Comparison of ENCODE assay signal across 9 mouse cellular contexts in genomic region chr4:120172050-120172684, GRCm38 (mm10). TPM values are rescaled to one million over a fixed set of nuclear protein-coding genes. Genes with fewer than 3 reads are reported as not detected.
DNase-seq lines count a peak whose midpoint lies in the region; ATAC-seq and TF ChIP-seq lines count a peak whose summit lies in the region.
"Had no signal": no experiment of that assay in that cellular context is flagged by ENCODE, and none has a peak within 500 bp of the region (broad histone marks: within the 10 kb centered on the region; RNA-seq: fewer than 3 reads in every experiment).

No protein-coding gene starts in this region.

- H3K9me3 ChIP-seq in kidney, embryonic 16.5 days (ENCODE audit: low read length) = no peaks in the 10 kb centered on the region
- no peaks in the 10 kb centered on the region for H3K9me3 ChIP-seq in heart, postnatal 0 days (replicated peaks; ENCODE audit: control insufficient read depth, low read length)

- H3K27me3 ChIP-seq in kidney, embryonic 16.5 days (ENCODE audit: insufficient read depth, low read length) = no peaks in the 10 kb centered on the region
- H3K27me3 ChIP-seq in heart, postnatal 0 days (ENCODE audit: control insufficient read depth, insufficient read depth, low read length) = no peaks in the 10 kb centered on the region

- no peak for TF ChIP-seq POLR2A in brain, embryonic 14.5 days (IDR thresholded peaks at IDR 0.05; ENCODE audit: borderline replicate concordance, extremely low read depth, insufficient read depth, insufficient read length, poor library complexity, severe bottlenecking)

- H3K4me2 ChIP-seq in kidney, embryonic 16.5 days (replicated peaks; ENCODE audit: low read depth, low read length) = no peak overlapping the region
- H3K4me2 ChIP-seq in heart, postnatal 0 days (ENCODE audit: low read depth, low read length) = no peak overlapping the region

- no peaks in the 10 kb centered on the region for H3K36me3 ChIP-seq in kidney, embryonic 16.5 days (ENCODE audit: insufficient read depth, low read length)
- H3K36me3 ChIP-seq in heart, postnatal 0 days (replicated peaks; ENCODE audit: control insufficient read depth, insufficient read depth, low read length) = no peaks in the 10 kb centered on the region

- WGBS in kidney, embryonic 16.5 days = 23% methylated on average over 7 of the region's 7 CpGs
- 10% methylated on average over 7 of the region's 7 CpGs for WGBS in heart, postnatal 0 days

- no peak overlapping the region for H3K4me3 ChIP-seq in kidney, embryonic 16.5 days (ENCODE audit: low read length)
- no peak overlapping the region for H3K4me3 ChIP-seq in heart, postnatal 0 days (ENCODE audit: low read depth, low read length)

- no peak for TF ChIP-seq EP300 in heart, postnatal 0 days (IDR thresholded peaks at IDR 0.05; ENCODE audit: low read depth)

- 0 out of 2 replicates have a peak, but pooled peaks cover 3% of the 10 kb centered on the region for H3K4me1 ChIP-seq in kidney, embryonic 16.5 days (ENCODE audit: insufficient read depth, low read length)
- peaks cover 11% of the 10 kb centered on the region for H3K4me1 ChIP-seq in heart, postnatal 0 days (ENCODE audit: control insufficient read depth, insufficient read depth)

- peak; percentile 49; the same call in 1 of the 2 replicates for ATAC-seq in kidney, embryonic 16.5 days (ENCODE audit: low FRiP score, low TSS enrichment)
- peak; percentile 60 for ATAC-seq in heart, postnatal 0 days (ENCODE audit: insufficient read depth, low read depth)

- no peak overlapping the region for H3K9ac ChIP-seq in kidney, embryonic 16.5 days (replicated peaks; ENCODE audit: low read length)
- H3K9ac ChIP-seq in heart, postnatal 0 days (replicated peaks; ENCODE audit: low read depth, low read length) = no peak overlapping the region

- no peak for DNase-seq in kidney, adult 18-20 months
- DNase-seq in brain, embryonic 14.5 days (ENCODE audit: low read depth) = peak; percentile 97
- peak; percentile 35 for DNase-seq in heart, postnatal 0 days (ENCODE audit: low spot score)
- peak; percentile 17 to 54 for DNase-seq in left cerebral cortex, postnatal 25 days (ENCODE audit: low spot score in 2 of 2)
- DNase-seq in right cerebral cortex, postnatal 25 days = peak; percentile 47
- DNase-seq in testis, postnatal 14 days (ENCODE audit: low spot score) = no peak
- no peak for DNase-seq in thymus, postnatal 0 days (ENCODE audit: low spot score)

- no peak overlapping the region for H3K27ac ChIP-seq in kidney, embryonic 16.5 days (ENCODE audit: low read length)
- H3K27ac ChIP-seq in heart, postnatal 0 days (ENCODE audit: low read depth) = no peak overlapping the region

- TF ChIP-seq CTCF in brain, embryonic 14.5 days (IDR thresholded peaks at IDR 0.05; ENCODE audit: borderline replicate concordance, extremely low read depth, insufficient read depth, insufficient read length) = no peak
- TF ChIP-seq CTCF in heart, postnatal 0 days (IDR thresholded peaks at IDR 0.05; ENCODE audit: low read depth) = no peak

- intact Hi-C loops in left cerebral cortex, postnatal 25 days (cut with DNase I) = no loop called here

RNA-seq across cellular contexts. Expression of gene Edn2, which starts 11.2 kb away (rescaled TPM):
- 0.10 TPM in 1 of 2 replicates, not detected in the other for polyA plus RNA-seq in kidney, embryonic 16.5 days (2015; fragmentation: Nextera tagmentation; extraction: Ambion mirVana)
- polyA plus RNA-seq in brain, embryonic 14.5 days (2012; rRNA removed) = 0.30 TPM in 1 of 2 replicates, not detected in the other
- 1.5 TPM in 1 of 2 replicates, not detected in the other for total RNA-seq in heart, postnatal 0 days (2014; rRNA removed; ENCODE audit: low replicate concordance)
- polyA plus RNA-seq in heart, postnatal 0 days (2015; fragmentation: Nextera tagmentation; extraction: Ambion mirVana) = 0.10 and 0.20 TPM in 2 replicates
- not detected for total RNA-seq in left cerebral cortex, postnatal 25 days (2021)
- polyA plus RNA-seq in thymus, postnatal 0 days (2015; fragmentation: Nextera tagmentation; extraction: Ambion mirVana) = 0.69 and 0.73 TPM in 2 replicates
- total RNA-seq: heart, adult 18-20 months had no signal

Comparison
In these comparisons a context has a peak if more than half of its experiments do, and no peak if none do; other contexts are left out.
1. DNase-seq: peak in brain, embryonic 14.5 days (single experiment), heart, postnatal 0 days (single experiment), left cerebral cortex, postnatal 25 days (2 of 2) and right cerebral cortex, postnatal 25 days (single experiment); none in kidney, adult 18-20 months (single experiment), testis, postnatal 14 days (single experiment) and thymus, postnatal 0 days (single experiment).